Mouse (Mus musculus): ENCODE data around the gene Tmem74b.

GRCm38 (mm10) chr2:151682976-151683375 lies 18.8 kb upstream of the Tmem74b start:
- no peak for TF ChIP-seq E2F4 (IDR thresholded peaks at IDR 0.05; ENCODE audit: borderline replicate concordance, low read depth, low read length)
- TF ChIP-seq BHLHE40 (IDR thresholded peaks at IDR 0.05; ENCODE audit: borderline replicate concordance, low read depth, low read length) = no peak
- TF ChIP-seq POLR2AphosphoS2 (IDR thresholded peaks at IDR 0.05; ENCODE audit: low read length) = no peak
